Mouse (Mus musculus) liver, embryonic 15.5 days (tissue): ENCODE measurements around the gene Pdzph1. TPM values are rescaled to one million over a fixed set of nuclear protein-coding genes. Genes with fewer than 3 reads are reported as not detected.

ENCODE experiments used
- ATAC-seq: fragments of 200-750 bp; cut with Nextera tagmentation; 2 replicates; pipeline ENCODE4 v1.8.0; 2017; ENCODE audit warnings: moderate number of reproducible peaks, mild to moderate bottlenecking, moderate library complexity; ENCODE audit not compliant: insufficient read depth
- H3K27ac ChIP-seq: fragments of 300-500 bp; sonication (generic); replicated peaks from 2 replicates; pipeline ENCODE4 v1.5.1; 2015; ENCODE audit warnings: mild to moderate bottlenecking, inconsistent platforms
- H3K27me3 ChIP-seq: fragments of 300-500 bp; sonication (generic); 2 replicates; pipeline ENCODE4 v1.6.1; 2015; ENCODE audit warnings: mild to moderate bottlenecking, inconsistent platforms
- H3K36me3 ChIP-seq: fragments of 300-500 bp; sonication (generic); replicated peaks from 2 replicates; pipeline ENCODE4 v1.6.1; 2015; ENCODE audit warnings: moderate library complexity, mild to moderate bottlenecking, inconsistent platforms
- H3K4me1 ChIP-seq: fragments of 300-500 bp; sonication (generic); replicated peaks from 2 replicates; pipeline ENCODE4 v1.6.1; 2015; ENCODE audit warnings: inconsistent platforms
- H3K4me2 ChIP-seq: fragments of 300-500 bp; sonication (generic); 2 replicates; pipeline ENCODE4 v1.6.1; 2015; ENCODE audit warnings: moderate library complexity, mild to moderate bottlenecking, inconsistent platforms
- H3K4me3 ChIP-seq: fragments of 300-500 bp; sonication (generic); replicated peaks from 2 replicates; pipeline ENCODE4 v1.5.1; 2015; ENCODE audit warnings: mild to moderate bottlenecking, inconsistent platforms
- H3K9ac ChIP-seq: fragments of 300-500 bp; sonication (generic); 2 replicates; pipeline ENCODE4 v1.6.1; 2015; ENCODE audit warnings: moderate library complexity, mild to moderate bottlenecking, inconsistent platforms
- H3K9me3 ChIP-seq: fragments of 300-500 bp; sonication (generic); replicated peaks from 2 replicates; pipeline ENCODE4 v1.6.1; 2016; ENCODE audit warnings: inconsistent platforms
- polyA plus RNA-seq: library from polyadenylated mRNA; unstranded; fragments of >200 nt; fragmentation: Nextera tagmentation; extraction: Ambion mirVana; gene quantifications from 2 replicates; pipeline ENCODE4 v1.2.1, GENCODE M21; 2015

Pdzph1 gene
- polyA plus RNA-seq, 1 experiment from 2014 or later: 0.31 TPM

GRCm38 (mm10) chr17:58870795-58871194 is 120.4 kb downstream of the Pdzph1 start:
- no peak overlapping the region for H3K27ac ChIP-seq
- no peak for ATAC-seq
- H3K36me3 ChIP-seq: no peaks in the 10 kb centered on the region
- no peak overlapping the region for H3K4me2 ChIP-seq
- H3K9me3 ChIP-seq: no peaks in the 10 kb centered on the region
- no peaks in the 10 kb centered on the region for H3K27me3 ChIP-seq
- H3K4me1 ChIP-seq: no peaks in the 10 kb centered on the region
- H3K4me3 ChIP-seq: no peak overlapping the region
- no peak overlapping the region for H3K9ac ChIP-seq

Other genes with a start within 250 kb of the Pdzph1 start
- gene Nudt12, start 22.0 kb upstream of the Pdzph1 start, polyA plus RNA-seq: 3.5 and 4.3 TPM in 2 replicates